Mouse (Mus musculus) megakaryocyte, adult 5-6 weeks (primary cell): Measurements from ENCODE around the gene Cox19. TPM values are rescaled to one million over a fixed set of nuclear protein-coding genes. Genes with fewer than 3 reads are reported as not detected.
A peak's percentile ranks its signal among the peaks of the same experiment; 100 is the strongest.

Source experiments
- ATAC-seq: 2 replicates; pipeline ENCODE4 v1.8.0; 2016; ENCODE audit warnings: mild to moderate bottlenecking, inconsistent platforms; ENCODE audit not compliant: poor library complexity, severe bottlenecking
- total RNA-seq, 2 experiments: library from RNA; stranded (forward) in 1 of 2; stranded (reverse) in 1 of 2; fragments of 153-499, 151-499 nt in 1 of 2; fragments of 221-1000, 200-1000 nt in 1 of 2; gene quantifications; 2 replicates each; pipeline versions ENCODE4 v1.2.3 to v1.2.4; 2015 to 2017

Gene Cox19
- total RNA-seq, 2 experiments from 2014 or later, result 20.0 to 35.6 TPM

- no peak for ATAC-seq
Observed at GRCm38 (mm10) chr5:139310477-139310876, 40.7 kb downstream of the Cox19 start.

GRCm38 (mm10) chr5:139309946-139310345, 41.3 kb downstream of the Cox19 start:
- ATAC-seq, result peak; percentile 95

- peak; percentile 13; the same call in 1 of the 2 replicates for ATAC-seq
Observed at GRCm38 (mm10) chr5:139303646-139304061, 47.6 kb downstream of the Cox19 start.

DNA sequence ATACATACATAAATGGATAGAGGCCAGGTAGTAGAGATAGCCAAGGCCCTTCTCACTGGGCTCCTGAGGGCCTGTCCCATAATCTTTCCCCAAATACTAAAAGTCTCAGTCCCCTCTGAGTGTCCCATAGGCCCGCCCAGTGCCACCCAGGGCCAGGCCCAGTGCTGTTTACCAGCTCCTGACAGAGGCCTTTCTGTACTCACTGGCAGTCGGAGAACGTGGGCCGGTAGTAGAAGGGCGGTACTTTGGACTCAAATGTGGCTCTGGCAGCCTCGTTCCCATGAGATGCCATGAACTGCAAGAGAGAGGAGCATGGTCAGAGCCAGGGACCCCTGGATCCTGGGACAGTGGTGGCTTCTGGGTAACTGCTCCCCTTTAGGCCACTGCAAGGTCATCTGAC, 49.1 kb downstream of the Cox19 start:
- ATAC-seq, result no peak

GRCm38 (mm10) chr5:139297745-139298144, 53.5 kb downstream of the Cox19 start:
- ATAC-seq, result no peak

DNA sequence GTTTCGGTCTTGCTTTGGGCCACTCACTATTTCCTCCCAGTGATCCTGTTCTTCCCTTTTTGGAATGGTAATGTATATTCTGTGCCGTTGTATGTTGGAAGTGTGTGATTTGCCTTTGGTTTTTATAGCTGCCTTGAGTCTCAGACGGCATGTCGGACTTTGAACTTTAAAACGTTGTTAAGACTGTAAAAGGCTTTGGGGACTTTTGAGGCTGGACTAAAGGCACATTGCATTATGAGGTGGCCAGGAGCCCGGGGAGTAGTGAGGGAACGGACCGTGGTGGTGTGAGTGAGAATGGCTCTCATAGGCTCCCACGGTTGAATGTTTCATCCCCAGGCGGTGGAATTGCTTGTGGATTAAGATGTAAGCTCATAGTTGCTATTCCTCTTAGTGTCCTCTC, 54.1 kb downstream of the Cox19 start:
- ATAC-seq, result no peak

GRCm38 (mm10) chr5:139294089-139294488, 57.1 kb downstream of the Cox19 start:
- peak; percentile 43 for ATAC-seq

DNA sequence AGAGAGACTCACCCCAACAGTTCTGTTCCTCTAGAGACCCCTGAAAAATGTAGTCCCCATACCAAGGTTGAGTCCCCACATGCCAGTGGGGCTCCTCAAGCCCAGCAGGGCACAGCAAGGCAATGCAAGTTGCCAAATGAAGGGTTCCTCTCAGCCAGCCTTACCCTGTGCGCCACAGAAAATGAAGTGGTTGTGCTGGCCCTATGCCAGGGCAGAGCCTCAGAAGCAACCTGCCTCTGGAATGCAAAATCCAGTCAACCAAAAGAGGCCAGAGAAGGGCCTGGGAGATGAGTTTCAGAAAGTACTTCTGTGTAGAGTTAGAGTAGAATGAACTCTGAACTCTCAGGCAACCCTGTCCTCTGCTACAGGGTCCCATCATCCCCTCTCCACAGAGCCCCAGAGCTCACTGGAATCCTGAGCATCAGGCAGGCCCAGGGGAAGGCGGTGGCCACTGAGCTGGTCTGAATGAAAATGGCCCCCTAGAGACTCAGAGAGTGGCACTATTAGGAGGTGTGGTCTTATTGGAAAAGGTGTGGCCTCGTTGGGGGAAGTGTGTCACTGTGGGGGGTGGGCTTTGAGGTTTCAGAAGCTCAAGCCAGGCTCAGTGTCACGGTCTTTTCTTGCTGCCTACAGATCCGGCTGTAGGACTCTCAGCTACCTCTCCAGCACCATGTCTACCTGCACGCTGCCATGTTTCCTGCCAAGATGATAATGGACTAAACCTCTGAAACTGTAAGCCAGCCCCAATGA, 59.2 kb downstream of the Cox19 start:
- no peak for ATAC-seq

DNA sequence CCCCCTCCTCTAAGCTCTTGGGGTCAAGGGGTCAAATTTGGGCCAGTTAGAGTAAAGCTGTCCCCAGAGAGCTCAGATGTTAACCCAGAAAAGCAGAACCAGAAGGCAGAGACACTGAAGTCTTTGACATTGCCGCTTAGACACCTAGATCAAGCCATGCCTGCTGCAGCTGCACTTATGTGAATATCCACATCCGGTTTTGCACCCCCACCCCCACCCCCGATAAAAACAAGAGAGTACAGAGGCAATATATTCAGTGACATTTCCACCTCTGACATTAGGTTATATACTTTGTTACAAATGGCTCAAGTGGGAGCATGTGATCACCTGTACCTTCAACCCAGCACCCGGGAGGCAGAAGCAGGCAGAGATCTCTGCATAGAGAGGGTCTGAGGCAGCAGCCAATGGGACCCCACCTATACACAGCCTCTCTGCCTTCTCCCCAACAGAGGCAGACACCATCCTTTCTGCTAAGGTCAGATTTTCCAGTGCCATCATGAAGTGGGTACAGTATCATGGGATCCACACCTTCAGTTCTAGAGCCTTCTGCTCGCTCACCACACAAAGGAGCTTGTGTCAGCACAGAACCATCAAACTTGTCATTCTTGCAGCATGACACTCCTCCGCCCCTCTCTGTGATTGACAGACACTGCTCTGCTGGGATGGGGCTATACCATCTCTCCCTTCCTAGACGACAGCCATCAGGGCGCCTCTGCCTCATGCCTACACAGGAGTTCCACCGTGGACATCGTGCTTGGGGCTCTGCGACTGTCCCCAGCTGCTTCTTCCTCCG, 60.6 kb downstream of the Cox19 start:
- no peak for ATAC-seq

- no peak for ATAC-seq
Observed at GRCm38 (mm10) chr5:139288591-139288990, 62.6 kb downstream of the Cox19 start.

GRCm38 (mm10) chr5:139287787-139288186, 63.4 kb downstream of the Cox19 start:
- peak; percentile 27 for ATAC-seq

DNA sequence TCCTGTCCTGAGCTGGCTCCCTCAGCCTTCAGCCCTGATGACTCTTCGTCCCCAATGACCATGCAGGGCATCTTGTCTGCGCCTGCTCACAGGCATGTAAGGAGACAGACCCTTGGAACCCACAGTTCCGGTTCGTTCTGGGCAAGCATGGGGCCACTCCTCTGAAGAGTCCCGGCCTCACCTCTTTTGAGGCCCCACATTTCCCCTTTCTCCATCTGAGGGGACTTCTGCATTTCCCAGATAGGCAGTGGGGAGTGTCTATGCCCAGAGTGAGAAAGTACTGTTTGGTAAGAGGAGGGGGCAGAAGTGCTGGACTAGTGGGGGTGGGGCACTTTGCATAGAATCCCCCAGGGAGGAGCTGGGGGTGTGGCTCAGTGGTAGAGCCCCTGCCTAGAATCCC, 64.1 kb downstream of the Cox19 start:
- ATAC-seq, result peak; percentile 81

Other genes with a start within 250 kb of the Cox19 start
- 0.27 and 0.60 TPM in 2 replicates for gene Prkar1b, start 201.4 kb downstream of the Cox19 start, total RNA-seq (2015)
- 0.04 and 0.48 TPM in 2 replicates for gene Prkar1b, start 201.4 kb downstream of the Cox19 start, total RNA-seq (2017)
- gene Dnaaf5, start 201.2 kb downstream of the Cox19 start, total RNA-seq (2015), result 5.2 and 5.6 TPM in 2 replicates
- gene Dnaaf5, start 201.2 kb downstream of the Cox19 start, total RNA-seq (2017), result 3.3 and 4.1 TPM in 2 replicates
- 40.8 and 44.1 TPM in 2 replicates for gene Sun1, start 150.8 kb downstream of the Cox19 start, total RNA-seq (2015)
- gene Sun1, start 150.8 kb downstream of the Cox19 start, total RNA-seq (2017), result 67.0 and 72.5 TPM in 2 replicates
- gene Get4, start 99.1 kb downstream of the Cox19 start, total RNA-seq (2015), result 21.6 and 23.0 TPM in 2 replicates
- gene Get4, start 99.1 kb downstream of the Cox19 start, total RNA-seq (2017), result 18.5 and 23.1 TPM in 2 replicates
- gene Adap1, start 25.8 kb downstream of the Cox19 start, total RNA-seq (2015), result 42.5 and 43.9 TPM in 2 replicates
- gene Adap1, start 25.8 kb downstream of the Cox19 start, total RNA-seq (2017), result 56.9 and 61.1 TPM in 2 replicates
- not detected in 2 replicates for gene Cyp2w1, start 1.2 kb upstream of the Cox19 start, total RNA-seq (2015)
- not detected in 2 replicates for gene Cyp2w1, start 1.2 kb upstream of the Cox19 start, total RNA-seq (2017)
- gene Gpr146, start 26.3 kb upstream of the Cox19 start, total RNA-seq (2015), result 9.8 and 13.1 TPM in 2 replicates
- 9.6 and 14.8 TPM in 2 replicates for gene Gpr146, start 26.3 kb upstream of the Cox19 start, total RNA-seq (2017)
- 18.3 and 19.9 TPM in 2 replicates for gene C130050O18Rik, start 53.9 kb upstream of the Cox19 start, total RNA-seq (2015)
- gene C130050O18Rik, start 53.9 kb upstream of the Cox19 start, total RNA-seq (2017), result 16.6 and 19.7 TPM in 2 replicates
- gene Gper1, start 71.7 kb upstream of the Cox19 start, total RNA-seq (2015), result 0.07 TPM in 1 of 2 replicates, not detected in the other
- 0.22 TPM in 1 of 2 replicates, not detected in the other for gene Gper1, start 71.7 kb upstream of the Cox19 start, total RNA-seq (2017)
- gene 3110082I17Rik, start 109.1 kb upstream of the Cox19 start, total RNA-seq (2015), result 12.4 and 15.8 TPM in 2 replicates
- gene 3110082I17Rik, start 109.1 kb upstream of the Cox19 start, total RNA-seq (2017), result 10.8 and 11.4 TPM in 2 replicates
- gene Zfand2a, start 133.1 kb upstream of the Cox19 start, total RNA-seq (2015), result 11.4 and 14.9 TPM in 2 replicates
- gene Zfand2a, start 133.1 kb upstream of the Cox19 start, total RNA-seq (2017), result 6.7 and 21.9 TPM in 2 replicates
- gene Uncx, start 192.1 kb upstream of the Cox19 start, total RNA-seq (2015), result not detected in 2 replicates
- not detected in 2 replicates for gene Uncx, start 192.1 kb upstream of the Cox19 start, total RNA-seq (2017)